Mouse (Mus musculus) forebrain, embryonic 14.5 days (tissue): Measurements from ENCODE around the gene BC035947. TPM values are rescaled to one million over a fixed set of nuclear protein-coding genes. Genes with fewer than 3 reads are reported as not detected.
"Not testable (repeated sequence)": the region's sequence is repeated elsewhere in the genome, so short reads cannot be mapped to it uniquely, and the experiment has no call there.

Experiments used
- ATAC-seq: fragments of 200-750 bp; cut with Nextera tagmentation; 2 replicates; pipeline ENCODE4 v1.8.0; 2017; ENCODE audit warnings: mild to moderate bottlenecking, moderate library complexity
- DNase-seq: peaks from one replicate; pipeline ENCODE4 v3.0.0-alpha.2; 2015; ENCODE audit warnings: low spot score
- H3K27ac ChIP-seq: fragments of 300-500 bp; sonication (generic); 2 replicates; pipeline ENCODE4 v1.5.1; 2014; ENCODE audit warnings: low read depth, mild to moderate bottlenecking, control low read depth, low read length, moderate library complexity
- H3K27me3 ChIP-seq: fragments of 300-500 bp; sonication (generic); replicated peaks from 2 replicates; pipeline ENCODE4 v1.6.1; 2014; ENCODE audit warnings: low read length, control low read depth, mixed read lengths; ENCODE audit not compliant: control insufficient read depth, insufficient read depth
- H3K36me3 ChIP-seq: fragments of 300-500 bp; sonication (generic); 2 replicates; pipeline ENCODE4 v1.6.1; 2014; ENCODE audit warnings: low read length, control low read depth; ENCODE audit not compliant: control insufficient read depth, insufficient read depth
- H3K4me1 ChIP-seq: fragments of 300-500 bp; sonication (generic); 2 replicates; pipeline ENCODE4 v1.6.1; 2014; ENCODE audit warnings: antibody characterized with exemption, low read length, control low read depth; ENCODE audit not compliant: control insufficient read depth, insufficient read depth
- H3K4me2 ChIP-seq: fragments of 300-500 bp; sonication (generic); 2 replicates; pipeline ENCODE4 v1.6.1; 2014; ENCODE audit warnings: mild to moderate bottlenecking, control low read depth, low read length
- H3K4me3 ChIP-seq: fragments of 300-500 bp; sonication (generic); 2 replicates; pipeline ENCODE4 v1.5.1; 2014; ENCODE audit warnings: low read depth, low read length, control low read depth
- H3K9ac ChIP-seq: fragments of 300-500 bp; sonication (generic); 2 replicates; pipeline ENCODE4 v1.6.1; 2014; ENCODE audit warnings: mild to moderate bottlenecking, low read length, control low read depth, moderate library complexity
- H3K9me3 ChIP-seq: fragments of 300-500 bp; sonication (generic); replicated peaks from 2 replicates; pipeline ENCODE4 v1.6.1; 2016; ENCODE audit warnings: low read length, control low read depth, mixed read lengths; ENCODE audit not compliant: control insufficient read depth
- WGBS: fragments of 180-500 bp; shearing (Covaris S2); extraction: QIAGEN DNeasy Blood & Tissue Kit; methylation state at CpG from one replicate; pipeline ENCODE4 v1.1.7; 2014; 5-methylcytosine and 5-hydroxymethylcytosine counted together
- polyA plus RNA-seq: library from polyadenylated mRNA; unstranded; fragments of >200 nt; fragmentation: Nextera tagmentation; extraction: Ambion mirVana; gene quantifications from 2 replicates; pipeline ENCODE4 v1.2.1, GENCODE M21; 2014

The BC035947 gene
- polyA plus RNA-seq: 0.20 and 0.24 TPM in 2 replicates

- ATAC-seq: peak; percentile 54; the same call in 1 of the 2 replicates
- Histone ChIP-seq H3K9me3 (no peaks in the 10 kb centered on the region), H3K4me1 (no peaks in the 10 kb centered on the region), H3K4me2 (peak within 1 kb of the TSS; percentile 54), H3K27me3 (no peaks in the 10 kb centered on the region), H3K27ac (no peak within 1 kb of the TSS), H3K9ac (peak within 1 kb of the TSS; percentile 54), H3K36me3 (no peaks in the 10 kb centered on the region), H3K4me3 (peak within 1 kb of the TSS; percentile 22)
- 4% methylated on average over 25 of the region's 25 CpGs for WGBS
- DNase-seq: peak; percentile 44
Observed at GRCm38 (mm10) chr1:78511621-78512160, at the start of gene BC035947. TSS of gene BC035947 (minus strand) at chr1:78512158.

DNA sequence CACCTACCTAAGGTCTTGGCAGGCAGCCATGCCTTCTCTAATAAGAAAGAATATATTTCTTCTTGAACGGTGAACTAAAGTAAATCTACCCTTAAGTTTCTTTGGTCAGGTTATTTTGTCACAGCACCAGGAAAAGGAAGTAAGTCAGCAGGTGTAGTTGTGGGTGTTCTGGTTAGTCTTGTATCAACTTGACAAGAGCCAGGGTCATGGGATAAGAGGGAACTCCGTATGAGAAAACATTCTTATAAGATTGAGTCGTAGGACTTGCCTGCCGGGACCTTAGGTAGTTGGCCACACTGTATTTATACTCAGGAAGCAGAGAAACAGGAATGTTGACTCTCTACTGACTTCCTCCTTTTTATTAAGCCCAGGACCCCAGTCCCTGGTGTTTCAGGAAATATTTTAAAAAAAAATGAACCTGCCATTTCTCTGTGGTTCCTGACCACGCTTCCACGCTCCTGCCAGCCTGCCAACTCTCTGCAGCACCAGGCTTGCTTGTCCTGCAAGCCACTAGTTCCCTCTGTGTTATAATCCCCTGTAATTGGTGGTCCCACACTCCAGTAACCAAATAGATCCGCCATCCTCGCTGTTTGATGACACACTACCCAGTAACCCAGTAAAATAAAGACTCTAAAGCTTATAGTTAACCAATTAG lies 42.2 kb upstream of the BC035947 start:
- DNase-seq (no peak), ATAC-seq (no peak)
- Histone ChIP-seq H3K36me3 (no peaks in the 10 kb centered on the region), H3K27ac (no peak overlapping the region), H3K9ac (no peak overlapping the region), H3K4me3 (no peak overlapping the region), H3K4me1 (no peaks in the 10 kb centered on the region), H3K9me3 (no peaks in the 10 kb centered on the region), H3K4me2 (no peak overlapping the region), H3K27me3 (no peaks in the 10 kb centered on the region)
- 83% methylated on average over 8 of the region's 8 CpGs for WGBS

GRCm38 (mm10) chr1:78548961-78549360 lies 37.0 kb upstream of the BC035947 start:
- no peak overlapping the region for H3K27ac ChIP-seq
- WGBS: 51% methylated on average over 6 of the region's 6 CpGs

GRCm38 (mm10) chr1:78546258-78546657 lies 34.3 kb upstream of the BC035947 start:
- no peak for ATAC-seq
- Histone ChIP-seq H3K9ac (no peak overlapping the region), H3K4me2 (no peak overlapping the region), H3K36me3 (no peaks in the 10 kb centered on the region), H3K4me3 (no peak overlapping the region), H3K27me3 (no peaks in the 10 kb centered on the region), H3K4me1 (no peaks in the 10 kb centered on the region), H3K27ac (no peak overlapping the region), H3K9me3 (no peaks in the 10 kb centered on the region)
- no peak for DNase-seq
- WGBS: 82% methylated on average over 9 of the region's 9 CpGs

More at GRCm38 (mm10) chr1:78548961-78549360, 37.0 kb upstream of the BC035947 start:
- ATAC-seq: no peak
- DNase-seq: no peak
- Histone ChIP-seq H3K4me2 (no peak overlapping the region), H3K27me3 (no peaks in the 10 kb centered on the region), H3K4me3 (no peak overlapping the region), H3K9me3 (no peaks in the 10 kb centered on the region), H3K9ac (no peak overlapping the region), H3K4me1 (no peaks in the 10 kb centered on the region), H3K36me3 (no peaks in the 10 kb centered on the region)

GRCm38 (mm10) chr1:78543631-78544030 lies 31.7 kb upstream of the BC035947 start:
- H3K9me3 ChIP-seq, H3K36me3 ChIP-seq, H3K4me1 ChIP-seq, H3K4me3 ChIP-seq, H3K27me3 ChIP-seq, ATAC-seq, H3K27ac ChIP-seq, H3K4me2 ChIP-seq, H3K9ac ChIP-seq, DNase-seq: not testable (repeated sequence)
- 54% methylated on average over 1 of the region's 1 CpGs for WGBS

GRCm38 (mm10) chr1:78539166-78539565 lies 27.2 kb upstream of the BC035947 start:
- 79% methylated on average over 6 of the region's 6 CpGs for WGBS
- no peaks in the 10 kb centered on the region for H3K27me3 ChIP-seq
- no peaks in the 10 kb centered on the region for H3K36me3 ChIP-seq
- H3K4me1 ChIP-seq: no peaks in the 10 kb centered on the region
- DNase-seq: no peak
- no peak overlapping the region for H3K4me2 ChIP-seq
- H3K9me3 ChIP-seq: no peaks in the 10 kb centered on the region
- no peak overlapping the region for H3K4me3 ChIP-seq
- no peak for ATAC-seq
- H3K27ac ChIP-seq: no peak overlapping the region
- no peak overlapping the region for H3K9ac ChIP-seq

DNA sequence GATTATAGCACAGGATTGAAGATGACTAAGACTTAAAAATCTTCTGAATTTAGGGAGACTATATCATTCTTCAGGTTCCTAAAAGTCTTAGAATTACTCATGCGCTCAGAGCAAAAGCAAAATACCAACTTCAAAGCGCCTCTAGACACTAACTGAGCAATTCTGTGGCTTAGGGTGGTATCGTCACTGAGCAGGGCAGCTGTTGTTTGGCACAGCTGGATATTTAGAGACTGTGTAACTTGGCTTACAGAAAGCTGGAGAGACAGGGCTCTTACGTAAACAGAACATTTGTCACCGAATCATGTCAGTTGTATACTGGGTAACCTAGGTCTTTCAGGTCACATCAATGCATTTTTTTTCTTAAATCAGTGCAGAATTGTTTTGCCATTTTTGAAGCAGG lies 26.4 kb upstream of the BC035947 start:
- H3K4me2 ChIP-seq: no peak overlapping the region
- no peaks in the 10 kb centered on the region for H3K27me3 ChIP-seq
- no peak overlapping the region for H3K27ac ChIP-seq
- WGBS: 60% methylated on average over 5 of the region's 5 CpGs
- H3K9ac ChIP-seq: no peak overlapping the region
- no peak for DNase-seq
- no peak overlapping the region for H3K4me3 ChIP-seq
- ATAC-seq: no peak
- no peaks in the 10 kb centered on the region for H3K9me3 ChIP-seq
- no peaks in the 10 kb centered on the region for H3K4me1 ChIP-seq
- no peaks in the 10 kb centered on the region for H3K36me3 ChIP-seq

DNA sequence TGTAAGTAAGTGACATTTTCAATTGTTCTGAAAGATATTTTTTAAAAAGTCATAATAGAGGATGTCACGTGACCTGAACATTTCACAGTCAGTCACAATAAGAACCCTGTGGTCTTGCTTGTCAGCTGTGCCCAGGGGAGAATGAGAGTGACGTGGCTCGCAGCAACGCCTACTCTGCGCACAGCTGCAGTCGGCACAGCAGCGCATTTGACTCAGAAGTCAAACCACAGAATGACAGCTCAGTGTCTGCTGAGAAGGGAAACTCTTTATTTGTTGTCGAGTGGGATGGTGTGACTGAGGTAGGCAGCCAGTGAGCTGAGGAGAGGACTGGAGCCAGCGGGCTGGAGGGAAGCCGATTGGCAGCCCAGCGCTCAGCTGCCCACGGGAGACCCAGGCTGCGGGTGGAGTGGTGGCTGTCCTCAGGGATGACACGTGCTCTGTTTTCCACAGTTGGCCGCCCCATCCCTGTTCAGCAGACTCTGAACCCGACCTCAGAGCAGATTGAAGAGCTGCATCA lies 25.6 kb upstream of the BC035947 start:
- ATAC-seq: peak; percentile 86
- Histone ChIP-seq H3K36me3 (no peaks in the 10 kb centered on the region), H3K4me3 (peak overlapping the region; percentile 24), H3K9me3 (no peaks in the 10 kb centered on the region), H3K9ac (peak overlapping the region; percentile 40; the same call in 1 of the 2 replicates), H3K4me2 (peak overlapping the region; percentile 45), H3K4me1 (no peaks in the 10 kb centered on the region), H3K27me3 (no peaks in the 10 kb centered on the region), H3K27ac (peak overlapping the region; percentile 27; the same call in 1 of the 2 replicates)
- peak; percentile 71 for DNase-seq
- 44% methylated on average over 16 of the region's 16 CpGs for WGBS
